Mouse (Mus musculus) layer of hippocampus, postnatal 36 days (tissue): ENCODE data around the gene Dda1. TPM values are rescaled to one million over a fixed set of nuclear protein-coding genes. Genes with fewer than 3 reads are reported as not detected.
A peak's percentile ranks its signal among the peaks of the same experiment; 100 is the strongest.
"Not testable (repeated sequence)": the region's sequence is repeated elsewhere in the genome, so short reads cannot be mapped to it uniquely, and the experiment has no call there.

ENCODE experiments used
- DNase-seq, 2 experiments: peaks; one replicate each; pipeline ENCODE4 v3.0.0; 2022
- total RNA-seq, 2 experiments: library from RNA; stranded (reverse); gene quantifications; 2 replicates each; pipeline ENCODE4 v1.2.3; 2021

The Dda1 gene
- 10 to 100 TPM; 87.6 to 93.5 TPM for total RNA-seq

DNA sequence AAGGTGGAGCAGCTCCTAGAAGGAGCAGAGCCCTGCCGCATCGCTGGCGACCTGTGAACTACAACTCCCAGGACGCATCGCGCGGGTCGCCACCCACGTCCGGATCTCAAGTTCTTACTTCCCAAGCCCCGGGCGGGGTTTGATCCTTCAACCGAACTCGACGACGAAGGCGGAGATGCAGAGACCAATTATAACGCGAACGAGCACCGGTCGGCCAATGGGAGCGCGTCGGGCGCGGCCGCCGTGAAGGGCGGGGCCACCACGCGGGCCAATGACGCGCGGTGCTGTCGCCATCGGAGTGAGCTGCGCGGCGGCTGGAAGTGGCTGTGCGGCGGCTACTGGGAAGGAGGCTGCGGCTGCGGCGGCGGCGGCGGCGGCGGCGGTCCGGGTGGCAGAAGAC is at the start of gene Dda1:
Gene Dda1, plus strand, starts transcription at position 284 of the 400 bp plus-strand sequence.
- DNase-seq = peak; percentile 97 to 98

DNA sequence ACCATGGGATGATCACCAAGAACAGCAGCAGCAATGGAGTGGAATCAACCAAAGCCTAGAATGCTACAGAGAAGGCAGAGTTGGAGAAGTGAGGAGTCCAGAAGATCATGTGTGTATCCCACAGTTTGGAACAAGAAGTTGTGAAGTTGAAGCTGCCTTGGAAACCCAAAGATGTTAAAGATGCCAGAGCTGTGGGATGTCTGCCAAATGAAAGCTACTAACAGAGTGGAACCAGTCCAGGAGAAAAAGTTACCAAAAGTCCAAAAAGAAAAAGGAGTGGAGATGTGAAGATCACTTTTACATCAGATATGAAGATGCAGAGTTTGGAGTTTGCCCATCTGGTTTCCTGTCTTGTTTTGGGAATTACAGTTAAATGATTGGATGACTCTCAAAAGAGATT is 46.9 kb upstream of the Dda1 start:
- no peak for DNase-seq

DNA sequence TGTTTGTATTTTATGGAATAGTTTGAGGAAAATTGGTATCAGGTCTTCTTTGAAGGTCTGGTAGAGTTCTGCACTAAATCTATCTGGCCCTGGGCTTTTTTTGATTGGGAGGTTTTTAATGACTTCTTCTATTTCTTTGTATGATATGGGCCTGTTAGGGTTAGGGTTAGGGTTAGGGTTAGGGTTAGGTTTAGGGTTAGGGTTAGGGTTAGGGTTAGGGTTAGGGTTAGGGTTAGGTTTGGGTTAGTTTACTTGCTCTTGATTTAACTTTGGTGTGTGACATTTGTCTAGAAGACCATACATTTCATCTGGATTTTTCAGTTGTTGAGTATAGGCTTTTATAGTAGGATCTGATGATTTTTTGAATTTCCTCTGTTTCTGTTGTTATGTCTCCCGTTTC is 36.1 kb upstream of the Dda1 start:
- not testable (repeated sequence) for DNase-seq

DNA sequence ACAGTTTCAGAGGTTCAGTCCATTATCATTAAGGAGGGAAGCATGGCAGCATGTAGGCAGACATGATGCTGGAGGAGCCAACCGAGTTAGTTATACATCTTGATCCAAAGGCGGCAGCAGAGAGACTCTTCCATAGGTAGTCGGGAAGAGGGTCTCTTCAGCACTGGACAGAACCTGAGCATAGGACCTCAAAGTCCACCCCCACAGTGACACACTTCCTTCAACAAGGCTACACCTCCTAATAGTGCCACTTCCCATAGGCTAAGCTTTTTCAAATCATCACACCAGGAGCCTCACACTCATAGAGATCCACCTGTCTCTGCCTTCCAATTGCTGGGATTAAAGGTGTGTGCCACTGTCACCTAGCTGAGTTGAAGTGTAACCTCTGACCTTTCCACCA is 32.0 kb upstream of the Dda1 start:
- no peak for DNase-seq

DNA sequence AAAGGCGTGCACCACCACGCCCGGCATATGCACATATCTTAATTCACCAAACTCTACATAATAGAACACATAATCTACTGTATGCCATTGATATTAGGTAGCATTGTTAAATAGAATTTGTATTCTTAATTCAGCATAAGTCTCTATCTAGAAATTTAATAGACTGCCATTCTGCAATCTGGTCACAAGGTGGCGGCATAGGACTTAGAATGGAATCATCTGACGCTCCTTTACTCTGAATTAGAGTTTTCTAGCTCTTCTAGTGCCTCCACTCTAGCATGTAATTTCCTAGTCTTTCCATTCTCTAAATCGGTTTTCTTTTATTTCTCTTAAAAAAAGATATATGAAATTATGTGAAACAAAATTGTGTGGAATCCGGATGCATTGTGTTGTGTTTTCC is 27.6 kb upstream of the Dda1 start:
- no peak for DNase-seq

DNA sequence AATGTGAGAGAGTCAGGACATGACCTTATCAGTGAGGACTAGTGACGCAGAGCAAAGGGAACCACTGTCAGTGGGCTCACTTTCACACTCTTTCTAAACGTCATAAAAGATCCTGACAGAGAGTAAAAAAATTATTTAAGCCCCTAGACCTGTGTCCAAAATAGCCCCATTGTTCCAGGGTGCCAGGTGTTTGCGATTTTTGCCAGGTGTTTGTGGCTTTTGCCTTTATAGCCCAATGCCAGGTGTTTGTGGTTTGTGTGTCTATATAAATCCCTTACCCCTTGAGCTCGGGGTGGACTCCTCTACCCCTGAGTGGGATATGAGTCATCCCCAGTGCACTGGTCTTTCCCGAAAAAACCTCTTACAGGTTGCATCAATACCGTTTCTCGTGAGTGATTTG is 23.9 kb upstream of the Dda1 start:
- DNase-seq = no peak

DNA sequence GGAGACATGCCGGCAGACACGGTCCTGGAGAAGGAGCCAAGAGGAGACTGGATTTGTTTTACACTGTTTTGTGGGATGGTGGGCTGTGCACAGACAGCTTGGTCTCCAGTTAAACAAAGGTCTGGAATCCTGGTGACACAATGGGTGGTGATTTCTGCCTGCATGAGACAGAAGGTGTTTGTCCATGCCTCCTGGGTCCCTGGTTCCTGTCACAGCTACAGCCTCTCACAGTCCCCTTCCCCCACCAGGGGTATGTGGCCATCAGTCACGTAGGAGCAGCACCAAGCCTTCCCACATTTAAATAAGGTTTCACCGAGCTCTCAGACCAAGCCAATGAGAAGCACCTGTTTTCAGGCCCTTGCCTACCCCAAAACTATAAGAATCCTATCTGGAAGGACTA is 17.7 kb upstream of the Dda1 start:
- no peak for DNase-seq

DNA sequence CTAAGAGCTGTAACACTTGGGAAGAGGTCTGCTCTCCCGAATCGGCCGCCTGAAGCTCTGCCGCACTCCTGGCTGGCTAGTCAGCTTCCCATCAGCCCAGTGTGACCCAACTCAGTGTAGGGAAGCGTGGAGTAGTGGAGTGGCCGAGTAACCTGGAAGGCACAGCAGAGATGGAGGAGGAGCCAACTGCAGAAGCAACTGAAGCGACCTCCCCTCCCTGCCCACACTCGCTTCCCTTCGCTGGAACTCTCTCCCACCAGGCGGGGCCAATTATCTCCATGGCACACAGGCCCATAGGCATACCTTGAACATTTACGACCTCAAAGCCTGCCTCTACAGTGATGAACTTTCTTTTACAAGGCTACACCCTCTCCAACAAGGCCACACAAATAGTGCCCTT is 17.2 kb upstream of the Dda1 start:
- DNase-seq = no peak

DNA sequence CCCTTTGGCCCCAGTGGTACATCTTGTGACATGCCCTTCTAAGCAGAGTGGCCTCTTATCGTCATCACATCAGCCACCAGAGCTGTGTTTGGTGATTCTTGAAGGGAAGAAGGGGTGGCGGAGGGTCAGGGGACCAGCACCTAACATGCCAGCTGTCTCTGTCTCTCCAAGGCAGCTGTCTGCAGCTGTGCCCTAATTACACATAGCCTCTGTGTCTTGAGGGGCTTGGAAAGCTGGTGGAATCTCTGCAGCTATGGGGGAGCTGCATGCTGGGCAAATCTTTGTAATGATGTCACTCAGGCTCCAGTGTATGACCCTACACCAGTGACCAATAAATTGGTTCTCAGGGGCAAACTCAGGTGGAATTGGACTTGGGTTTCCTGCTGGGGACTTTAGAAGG is 16.3 kb upstream of the Dda1 start:
- no peak for DNase-seq

DNA sequence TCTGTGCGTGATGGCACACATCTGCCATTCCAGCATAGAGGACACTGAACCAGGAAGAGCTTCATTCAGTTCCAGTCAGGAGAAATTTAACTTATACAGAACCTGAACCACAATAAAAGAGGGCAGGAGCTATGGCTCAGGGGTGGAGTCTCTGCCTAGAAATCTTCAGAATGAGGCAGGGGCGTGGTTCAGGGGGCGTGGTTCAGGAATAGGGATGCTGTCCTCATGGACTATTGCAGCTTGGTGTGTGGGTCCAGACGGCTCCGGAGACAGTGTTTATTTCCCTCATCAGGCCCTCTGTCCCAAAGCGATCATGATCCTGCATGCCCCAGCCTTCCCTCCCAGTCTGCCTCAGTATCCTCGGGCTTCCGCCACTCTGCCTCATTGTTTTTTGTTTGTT is 14.3 kb upstream of the Dda1 start:
- DNase-seq = no peak

DNA sequence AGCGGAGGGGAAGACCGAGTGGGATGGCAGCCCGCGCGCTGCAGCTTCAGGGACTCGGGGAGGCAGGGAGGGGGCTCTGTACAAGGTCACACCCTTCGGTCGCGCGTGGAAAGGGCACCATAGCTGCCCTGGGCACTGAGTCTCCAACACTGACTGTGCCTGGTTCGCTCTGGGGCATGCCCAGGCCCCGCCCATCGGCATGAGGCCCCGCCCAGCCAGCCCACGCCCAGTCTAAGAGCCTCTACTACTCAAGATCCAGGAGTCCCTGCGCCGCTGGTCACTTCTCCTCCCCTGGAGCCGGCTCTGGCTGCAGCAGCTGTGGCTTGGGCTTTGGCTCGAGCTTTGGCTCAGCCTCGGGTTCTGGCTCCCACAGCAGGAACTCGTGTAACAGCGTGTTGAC is 12.1 kb upstream of the Dda1 start:
- no peak for DNase-seq

DNA sequence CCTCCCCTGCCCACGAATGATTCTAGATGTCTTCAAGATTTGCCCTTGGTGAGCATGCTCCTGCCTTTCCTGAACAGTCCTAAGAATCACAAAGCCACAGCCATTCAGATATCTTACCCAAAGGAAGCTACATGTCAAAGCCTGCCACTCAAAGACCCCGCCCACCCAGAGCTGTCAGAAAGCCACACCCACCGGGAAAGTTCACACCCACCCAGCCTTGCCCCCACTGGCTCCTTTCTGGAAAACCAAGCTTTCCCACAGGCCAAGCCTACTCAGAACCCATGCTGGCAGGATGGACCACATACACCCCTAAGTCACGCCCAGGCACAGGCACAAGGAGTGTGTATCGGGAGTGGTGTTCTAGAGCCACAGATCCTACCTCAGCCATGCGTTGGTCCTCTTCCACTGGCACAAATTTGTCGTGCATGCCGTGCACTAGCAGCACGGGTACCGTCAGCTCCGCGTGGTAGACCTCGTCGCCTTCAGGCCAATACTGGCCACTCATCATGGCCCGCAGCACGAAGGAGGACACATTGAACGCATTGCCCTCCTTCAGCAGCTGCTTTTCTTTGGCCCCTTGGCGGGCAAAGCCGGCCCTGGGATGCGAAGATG is 11.2 kb upstream of the Dda1 start:
- DNase-seq = no peak

DNA sequence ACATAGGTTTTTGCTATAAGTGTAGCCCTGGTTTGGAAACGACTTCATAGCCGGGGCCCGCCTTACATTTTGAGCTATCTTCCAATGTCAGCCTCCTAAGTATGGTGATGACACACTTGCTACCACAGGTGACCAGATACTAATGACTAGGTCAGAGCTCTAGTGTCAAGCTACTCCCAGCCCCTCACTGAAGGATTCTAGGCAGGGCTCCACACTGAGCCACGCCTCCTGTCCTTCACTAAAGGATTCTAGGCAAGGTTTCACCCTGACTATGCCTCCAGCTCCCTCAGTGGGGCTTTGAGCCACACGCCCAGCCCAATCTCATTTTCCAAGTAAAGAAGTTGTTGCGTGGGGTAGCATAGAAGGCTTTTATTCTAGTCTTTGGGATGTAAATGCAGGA is 8.3 kb upstream of the Dda1 start:
- DNase-seq = no peak

DNA sequence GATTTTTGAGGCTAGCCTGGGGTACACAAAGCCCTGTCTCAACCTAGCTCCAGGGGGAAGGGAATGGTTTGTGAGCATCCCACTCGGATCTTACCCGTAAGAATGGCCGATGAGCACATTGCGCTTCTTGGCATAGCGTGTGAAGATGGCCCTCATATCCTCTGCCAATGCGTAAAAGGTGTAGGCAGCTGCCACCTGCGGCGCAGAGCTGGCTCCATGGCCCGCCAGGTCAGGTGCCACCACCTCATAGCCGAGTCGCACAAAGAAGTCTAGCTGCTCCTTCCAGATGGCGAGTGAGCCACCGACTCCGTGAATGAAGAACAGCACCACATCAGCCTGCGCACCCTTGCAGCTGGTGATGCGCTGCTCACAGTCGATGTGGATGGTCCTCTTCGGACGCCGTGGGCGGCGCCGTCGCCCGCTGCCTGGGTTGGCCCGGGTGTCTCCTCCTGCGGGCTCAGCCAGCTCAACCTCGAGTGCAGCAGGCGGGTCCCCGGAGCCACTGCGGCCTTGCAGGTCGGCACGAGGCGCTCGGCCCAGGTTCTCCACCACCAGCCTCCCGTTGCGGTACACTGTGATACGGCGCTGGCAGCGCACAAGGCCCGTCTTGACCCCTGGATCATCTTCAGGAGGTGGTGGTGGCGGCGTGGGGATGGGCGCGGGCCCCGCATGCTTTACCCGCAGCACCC is 7.7 kb upstream of the Dda1 start:
- no peak for DNase-seq

DNA sequence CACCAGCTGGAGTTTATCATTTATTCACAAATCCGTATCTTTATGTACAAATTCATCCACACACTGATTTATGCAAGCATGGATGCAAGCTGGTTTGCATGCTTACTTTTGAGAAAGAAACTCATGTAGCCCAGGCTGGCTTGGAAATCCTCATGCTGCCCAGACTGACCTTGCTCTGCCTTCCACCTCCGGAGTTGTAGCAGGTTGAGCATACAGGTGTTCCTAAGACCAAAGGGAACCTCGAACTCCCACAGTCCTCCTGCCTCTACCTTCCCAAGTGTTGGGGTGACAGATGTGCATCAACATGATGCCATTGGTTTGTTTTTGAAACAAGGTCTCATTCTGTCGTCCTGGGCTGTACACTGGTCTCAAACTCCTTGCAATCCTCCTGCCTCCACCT is 6.8 kb upstream of the Dda1 start:
- no peak for DNase-seq

DNA sequence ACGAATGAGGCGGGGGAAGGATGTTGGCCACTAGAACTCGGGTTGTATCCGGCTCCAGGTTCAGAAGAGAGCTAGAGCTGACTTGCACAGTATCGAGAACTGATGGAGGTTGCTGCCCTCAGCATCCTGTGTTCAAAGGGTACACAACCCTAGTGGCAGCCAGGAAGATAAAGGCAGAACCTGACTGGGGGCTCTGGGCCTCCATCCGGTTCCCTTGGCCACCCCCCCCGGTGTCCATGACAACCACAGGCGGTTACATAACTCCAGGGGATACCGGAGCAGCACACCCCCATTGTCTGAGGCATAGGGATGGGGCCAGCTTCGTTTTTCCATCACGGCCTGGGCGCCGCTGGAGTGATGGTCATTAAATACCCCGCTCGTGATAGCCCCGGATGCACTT is 6.2 kb upstream of the Dda1 start:
- DNase-seq = peak; percentile 59 to 72

DNA sequence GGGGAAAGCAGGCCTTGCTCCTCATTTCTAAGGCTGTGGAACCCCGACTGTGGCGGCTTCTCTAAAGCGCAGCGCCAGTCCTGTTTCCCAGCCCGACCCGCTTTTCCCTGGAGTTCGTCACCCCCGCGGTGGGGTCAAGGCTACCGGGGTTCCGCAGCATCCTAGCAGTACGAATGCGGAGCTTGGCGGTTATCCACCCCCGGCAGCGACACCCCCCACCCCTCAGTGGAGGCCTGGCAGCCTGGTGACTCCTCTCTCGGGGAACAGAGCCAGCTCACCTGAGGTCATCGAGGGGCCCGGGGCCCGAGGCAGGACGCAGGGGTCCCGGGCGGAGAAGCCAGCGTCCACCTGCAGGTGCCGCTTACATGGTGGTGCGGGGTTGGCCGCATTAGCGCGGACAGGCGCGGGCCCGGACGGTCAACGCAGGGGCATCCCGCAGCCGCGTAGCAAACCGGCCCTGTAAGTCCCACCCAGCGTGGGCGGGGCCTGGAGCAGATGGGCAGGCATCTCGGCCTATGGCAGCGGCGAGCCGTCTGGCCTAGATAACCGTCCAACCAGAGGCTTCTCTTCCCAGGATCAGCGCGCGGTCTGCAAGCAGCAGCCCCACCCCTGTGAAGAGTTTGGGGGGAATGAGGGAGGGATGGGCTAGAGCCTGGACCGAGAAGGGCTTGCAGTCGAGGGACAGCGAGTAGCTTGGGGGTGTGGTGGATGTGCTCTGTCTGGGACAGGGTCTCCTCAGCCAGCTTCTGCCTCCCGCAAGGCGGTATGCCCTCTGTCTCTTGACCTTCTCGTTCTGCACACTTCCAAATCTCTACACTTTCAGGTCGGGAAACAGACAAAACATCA is 5.6 kb upstream of the Dda1 start, which contains the start of gene Abhd8:
Gene Abhd8, minus strand, starts transcription at position 468 of the 846 bp plus-strand sequence.
- peak; percentile 97 to 98 for DNase-seq

DNA sequence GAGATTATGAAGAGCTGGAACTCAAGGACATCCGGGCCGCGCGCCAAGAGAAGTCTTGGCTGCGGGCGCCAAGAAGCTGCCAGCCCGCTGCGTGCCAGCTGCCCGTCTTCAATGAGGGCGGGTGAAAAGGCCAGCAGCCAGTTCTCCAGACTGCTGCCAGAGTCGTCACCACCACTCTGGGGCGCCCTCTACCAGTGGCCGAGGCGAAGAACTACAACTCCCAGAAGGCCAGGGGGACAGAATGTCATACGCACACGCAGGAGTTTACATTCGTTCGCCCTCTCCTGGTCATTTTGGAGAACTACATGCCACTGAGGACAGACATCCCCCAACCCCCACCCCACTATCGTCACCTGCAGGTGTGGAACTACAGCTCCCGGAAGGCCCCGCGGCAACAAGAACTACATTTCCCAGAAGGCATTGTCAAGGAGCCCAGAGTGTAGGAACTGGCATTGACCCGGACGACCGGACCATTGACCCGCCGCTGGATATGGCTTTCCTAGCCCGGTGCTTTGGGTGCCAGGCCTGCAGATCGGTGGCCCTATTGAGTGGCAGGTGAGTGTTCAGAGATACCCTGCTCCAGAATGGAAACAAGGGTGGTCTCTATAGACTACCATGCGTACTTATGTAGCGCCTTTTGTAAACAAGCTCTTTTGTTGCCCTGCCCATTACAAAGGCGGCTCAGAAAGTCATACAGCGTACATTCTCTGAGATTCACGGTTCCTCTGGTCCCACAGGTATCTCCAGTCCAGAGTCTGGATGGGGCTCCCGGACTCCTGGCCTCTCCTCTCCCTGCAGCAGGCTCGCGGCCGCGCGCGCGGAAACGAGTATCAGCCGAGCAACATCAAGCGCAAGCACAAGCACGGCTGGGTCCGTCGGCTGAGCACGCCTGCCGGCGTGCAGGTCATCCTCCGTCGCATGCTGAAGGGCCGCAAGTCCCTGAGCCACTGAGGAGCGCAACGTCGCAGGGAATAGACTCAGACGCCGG is 4.2 kb upstream of the Dda1 start, which contains the start of gene Mrpl34:
Gene Mrpl34, plus strand, starts transcription at position 447 of the 988 bp plus-strand sequence.
- DNase-seq = peak; percentile 99

DNA sequence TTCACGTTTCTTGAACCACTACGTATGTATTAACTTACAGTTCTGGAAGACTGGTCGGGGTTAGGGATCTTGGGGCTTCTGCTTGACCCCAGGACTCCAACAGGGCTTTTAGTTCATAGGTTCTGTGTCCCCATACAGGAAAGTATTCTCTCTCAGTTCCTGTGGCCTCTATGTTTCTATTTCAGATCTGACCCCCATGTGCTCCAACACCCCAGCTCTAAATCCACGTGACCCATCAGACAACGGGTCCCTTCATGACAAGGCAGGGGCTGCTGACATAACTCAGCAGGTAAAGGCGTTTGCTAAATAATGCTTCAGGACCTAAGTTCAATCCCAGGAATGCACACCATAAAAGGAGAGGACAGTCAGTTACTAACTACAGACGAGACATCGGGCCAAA is 3.3 kb upstream of the Dda1 start:
- no peak for DNase-seq

DNA sequence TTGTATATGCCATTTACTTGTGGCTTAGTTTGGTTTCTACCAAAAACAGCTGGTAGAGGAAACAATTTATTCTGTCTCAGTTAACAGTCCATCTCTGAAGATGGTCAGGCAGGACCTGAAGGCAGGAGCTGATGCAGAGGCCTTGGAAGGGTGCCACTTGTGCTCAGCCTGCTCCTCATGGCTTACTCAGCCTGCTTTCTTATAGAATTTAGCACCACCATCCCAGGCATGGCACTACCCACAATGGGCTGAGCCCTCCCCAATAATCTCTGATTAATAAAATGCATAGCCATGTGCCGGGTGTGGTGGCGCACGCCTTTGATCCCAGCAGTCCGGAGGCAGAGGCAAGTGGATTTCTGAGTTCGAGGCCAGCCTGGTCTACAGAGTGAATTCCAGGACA is 2.8 kb upstream of the Dda1 start:
- no peak for DNase-seq

DNA sequence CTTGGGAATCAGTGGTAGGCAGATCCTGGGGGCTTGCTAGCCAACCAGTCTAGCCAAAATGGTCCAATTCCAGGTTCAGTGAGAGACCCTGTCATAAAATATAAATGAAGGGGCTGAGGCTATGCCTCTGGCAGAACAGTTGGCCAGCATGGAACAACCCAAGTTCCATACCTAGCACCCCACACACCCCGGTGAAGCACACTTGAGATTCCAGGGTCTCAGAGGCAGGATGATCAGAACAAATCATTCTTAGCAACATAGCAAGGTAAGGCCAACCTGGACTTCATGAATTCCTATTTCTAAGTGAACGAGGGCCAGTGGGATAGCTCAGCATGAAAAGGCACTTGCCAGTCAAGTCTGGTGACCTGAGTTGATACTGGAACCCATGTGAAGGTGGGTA is 1.8 kb upstream of the Dda1 start:
- DNase-seq = no peak

DNA sequence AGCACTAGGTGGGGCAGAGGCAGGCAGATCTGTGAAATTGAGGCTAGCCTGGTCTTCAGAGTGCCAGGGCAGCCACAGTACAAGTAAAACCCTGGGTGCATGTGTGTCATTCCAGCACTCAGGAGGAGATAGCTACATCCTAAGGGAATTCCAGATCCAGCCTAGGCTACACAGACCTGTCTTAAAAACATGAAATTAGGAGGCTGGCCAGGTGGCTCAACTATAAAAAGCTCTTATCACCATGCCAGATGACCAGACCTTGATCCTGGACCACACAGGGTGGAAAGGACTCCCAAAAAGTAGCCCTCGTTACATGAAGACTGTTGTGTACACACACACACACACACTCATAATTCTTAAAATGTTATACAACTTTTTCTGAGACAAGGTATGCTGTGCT is 998 bp upstream of the Dda1 start:
- DNase-seq = no peak
